Mouse (Mus musculus) lung, postnatal 10 days (tissue): ENCODE measurements at regions not wholly inside any gene's neighbourhood (a gene's known extent, or its start where the extent isn't known, plus 50 kb on each side); places are given as distances from the start of the nearest gene placed in this dataset.
A peak's percentile ranks its signal among the peaks of the same experiment; 100 is the strongest.

Source experiments
- DNase-seq: peaks from one replicate; pipeline ENCODE4 v3.0.0; 2021

DNA sequence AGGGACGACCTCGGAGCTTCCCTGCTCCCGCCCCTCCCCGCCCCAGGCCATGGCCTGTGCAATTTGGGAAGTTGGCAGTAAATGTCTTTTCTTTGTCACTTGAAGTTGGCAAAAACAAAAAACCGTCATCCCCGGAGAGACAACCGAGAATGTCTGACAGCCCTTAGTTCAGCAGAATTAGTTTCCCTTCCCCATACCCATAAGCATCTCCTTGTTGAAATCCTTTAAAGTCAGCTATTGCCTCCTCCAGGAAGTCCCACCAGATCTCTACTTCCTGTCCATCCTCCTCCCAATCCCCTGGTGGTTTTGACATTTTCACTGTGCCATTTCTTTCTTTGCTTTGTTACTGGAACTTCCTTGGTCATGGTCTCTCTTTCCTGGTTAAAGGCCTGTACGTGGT is 54.8 kb downstream of the Foxb1 start:
- DNase-seq: no peak

DNA sequence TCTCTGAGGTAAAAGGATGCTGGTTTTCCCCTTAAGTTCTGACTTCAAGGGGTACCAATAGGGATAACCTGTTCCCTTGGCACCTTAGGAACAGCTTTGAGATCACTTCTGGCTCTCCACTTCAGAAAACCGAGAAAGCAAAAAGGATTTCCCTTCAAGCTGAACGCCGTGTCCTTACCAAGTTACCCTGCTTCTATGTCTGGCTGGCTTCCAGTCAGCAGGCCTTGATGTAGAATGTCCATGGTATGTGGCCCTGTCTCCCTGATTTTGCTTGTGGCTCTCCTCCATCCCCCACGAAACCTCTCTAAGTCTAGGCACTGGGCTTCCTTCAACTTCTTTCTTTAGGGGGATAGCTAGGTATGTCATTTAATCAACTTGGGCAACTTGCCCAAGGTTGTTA is 55.7 kb downstream of the Foxb1 start:
- no peak for DNase-seq

DNA sequence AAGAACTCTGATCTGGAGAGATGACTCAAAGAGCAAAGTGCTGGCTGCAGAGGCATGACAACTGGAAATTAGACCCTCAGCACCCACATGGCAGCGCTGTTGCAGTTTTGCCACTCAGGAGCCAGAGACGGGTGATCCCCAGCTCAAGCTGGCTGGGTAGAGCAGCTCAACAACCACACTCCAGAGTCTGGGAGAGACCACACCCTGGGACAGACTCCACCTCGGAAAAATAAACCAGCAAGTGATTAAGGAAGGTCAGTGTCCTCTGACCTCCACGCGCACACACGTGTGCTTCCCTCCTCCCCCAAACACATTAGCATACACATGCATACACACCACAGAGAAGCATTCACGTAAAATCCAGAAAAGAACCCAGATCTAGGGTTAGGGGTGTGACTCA is 57.0 kb downstream of the Foxb1 start:
- DNase-seq: no peak

DNA sequence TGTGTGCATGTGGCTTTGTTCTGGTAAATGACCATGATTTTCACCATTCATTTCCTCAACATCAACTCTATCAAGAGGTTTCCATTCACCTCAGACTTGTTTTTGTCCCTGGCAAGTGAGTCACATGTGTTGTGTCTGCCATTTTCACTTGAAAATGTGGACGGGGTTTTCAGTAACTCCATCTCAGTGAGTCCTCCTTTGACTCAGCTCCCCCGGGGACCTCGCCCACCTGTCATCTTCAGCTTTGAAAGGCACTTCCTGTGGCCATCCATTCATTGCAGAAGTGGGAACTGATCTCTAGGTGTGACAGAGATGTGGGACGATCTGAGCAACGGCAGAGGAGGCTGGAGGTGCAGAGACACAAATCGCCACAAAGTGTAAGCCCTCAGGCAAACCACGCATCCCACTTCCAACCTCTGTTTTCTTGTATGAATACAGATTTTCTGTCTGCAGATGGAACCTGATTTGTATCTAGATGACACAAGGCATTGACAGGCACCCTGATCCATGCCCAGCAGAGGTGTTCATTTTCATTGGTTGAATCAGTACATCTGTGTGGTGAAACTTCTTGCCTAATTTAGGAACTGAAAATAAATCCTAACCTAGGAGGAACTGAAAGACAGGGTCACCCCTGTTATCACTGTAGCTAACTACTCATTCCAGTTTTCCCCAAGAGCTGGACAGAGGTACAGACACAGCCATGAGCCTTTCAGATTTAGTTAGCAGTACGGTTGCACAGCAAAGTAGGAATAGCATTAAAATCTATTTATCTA is 58.4 kb downstream of the Foxb1 start:
- DNase-seq: no peak

DNA sequence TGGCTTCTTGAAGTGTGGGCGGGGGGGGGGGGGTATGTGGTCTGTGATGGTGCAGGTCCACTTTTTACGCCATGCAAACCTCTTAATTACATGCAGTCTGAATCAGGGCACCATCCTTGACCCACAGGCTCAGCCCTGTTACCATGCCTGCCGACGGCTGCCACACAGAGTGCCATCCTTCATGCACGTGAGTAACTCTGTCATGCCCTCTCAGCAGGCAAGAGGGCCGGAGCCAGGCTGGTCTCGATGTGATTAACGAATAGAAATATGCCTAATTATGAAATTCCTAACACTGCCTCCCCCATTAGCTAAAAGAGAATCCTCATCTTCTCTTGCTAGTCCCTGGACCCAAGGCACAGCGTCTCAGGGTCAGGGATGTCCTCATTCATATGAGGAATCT is 60.0 kb downstream of the Foxb1 start:
- DNase-seq: no peak

DNA sequence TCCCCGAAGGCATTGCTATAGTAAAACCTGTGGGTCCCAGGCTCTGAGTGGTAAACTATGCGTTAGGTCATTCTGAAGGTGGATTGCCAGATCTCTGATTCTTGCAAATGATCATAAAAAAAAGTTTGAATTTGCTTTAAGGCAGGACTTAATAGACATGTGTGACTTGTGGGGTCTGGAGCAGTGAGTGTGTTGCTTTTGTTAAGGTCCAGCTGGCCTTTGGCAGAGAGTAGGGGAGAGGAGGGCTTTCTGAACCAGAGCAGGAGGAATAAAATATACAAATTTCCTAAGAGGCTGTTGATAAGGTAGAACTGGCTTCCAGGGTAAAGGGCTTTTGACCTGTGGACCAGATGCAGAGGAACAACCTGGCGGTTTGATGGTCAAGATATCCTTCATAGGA is 69.0 kb downstream of the Foxb1 start:
- DNase-seq: no peak

DNA sequence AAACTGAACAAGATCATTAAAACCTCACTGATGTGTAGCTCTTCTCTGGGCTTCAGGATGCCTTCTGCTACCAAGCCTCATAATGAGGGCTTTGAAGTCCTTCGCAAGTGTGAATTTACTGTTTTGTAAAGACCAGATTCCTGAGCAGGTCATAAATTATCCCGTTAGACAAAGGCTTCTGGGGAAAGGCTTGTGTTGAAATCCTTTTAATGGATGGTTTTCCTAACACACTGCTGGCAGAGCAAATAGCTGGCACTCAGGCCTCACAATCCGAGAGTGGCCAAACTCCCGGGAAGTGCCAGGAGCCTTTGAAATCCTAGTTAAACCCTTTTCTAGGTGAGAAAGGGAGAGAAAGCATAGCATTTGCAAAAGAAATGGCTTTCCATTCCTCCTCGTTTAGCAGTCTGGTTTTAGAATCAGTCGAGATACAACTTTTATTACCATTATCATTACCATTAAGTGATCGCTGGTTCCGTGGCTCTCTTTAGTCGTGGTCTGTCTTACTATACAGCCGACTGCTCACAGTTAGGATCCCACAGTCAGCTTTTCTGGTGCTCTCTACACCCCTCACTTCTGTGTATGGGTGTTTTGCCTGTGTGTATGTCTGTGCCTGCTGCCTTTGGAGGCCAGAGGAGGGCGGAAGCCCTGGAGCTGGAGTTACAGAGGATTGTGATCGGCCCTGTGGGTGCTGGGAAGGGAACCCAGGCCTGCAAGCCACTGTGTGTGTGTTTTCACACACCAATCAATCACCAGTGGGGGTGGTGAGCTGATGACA is 73.2 kb downstream of the Foxb1 start:
- no peak for DNase-seq

DNA sequence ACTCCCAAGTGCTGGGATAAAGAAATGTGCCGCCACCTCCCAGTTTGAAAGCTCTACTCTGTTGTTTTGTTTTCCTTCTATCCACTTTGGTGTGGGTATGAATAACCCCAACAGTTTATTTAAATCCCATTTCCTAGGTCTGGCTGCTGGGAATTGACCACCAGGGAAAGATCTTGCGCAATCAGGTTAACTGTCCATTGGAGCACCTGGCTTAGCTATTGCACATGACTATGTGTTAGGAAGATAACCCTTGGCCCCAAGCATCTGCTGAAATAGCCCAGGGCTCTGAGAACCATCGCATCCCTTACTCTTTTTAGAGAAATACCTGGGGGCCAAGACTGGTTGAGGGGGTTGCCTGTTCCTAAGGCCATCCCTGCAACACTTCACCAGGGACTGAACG is 74.0 kb downstream of the Foxb1 start:
- DNase-seq: no peak

DNA sequence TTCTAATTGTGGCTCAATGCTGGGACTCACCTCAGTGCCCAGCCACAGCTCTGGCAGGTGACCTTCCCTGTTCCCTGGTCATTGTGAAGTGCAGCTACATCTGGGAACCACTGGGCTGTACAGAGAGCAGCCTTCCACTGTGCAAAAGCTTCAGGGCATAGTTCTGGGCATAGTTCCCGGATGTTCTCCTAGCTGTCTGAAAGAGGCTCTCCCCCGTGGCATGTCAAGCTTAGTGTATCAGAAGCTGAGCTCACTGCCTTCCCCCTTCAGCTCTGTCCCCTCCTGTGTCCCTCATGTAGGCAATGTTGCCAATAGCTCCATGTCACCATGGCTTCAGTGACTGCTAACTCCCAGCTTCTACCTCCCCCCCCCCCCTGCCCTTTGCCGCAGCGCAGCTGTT is 75.1 kb downstream of the Foxb1 start:
- DNase-seq: no peak

DNA sequence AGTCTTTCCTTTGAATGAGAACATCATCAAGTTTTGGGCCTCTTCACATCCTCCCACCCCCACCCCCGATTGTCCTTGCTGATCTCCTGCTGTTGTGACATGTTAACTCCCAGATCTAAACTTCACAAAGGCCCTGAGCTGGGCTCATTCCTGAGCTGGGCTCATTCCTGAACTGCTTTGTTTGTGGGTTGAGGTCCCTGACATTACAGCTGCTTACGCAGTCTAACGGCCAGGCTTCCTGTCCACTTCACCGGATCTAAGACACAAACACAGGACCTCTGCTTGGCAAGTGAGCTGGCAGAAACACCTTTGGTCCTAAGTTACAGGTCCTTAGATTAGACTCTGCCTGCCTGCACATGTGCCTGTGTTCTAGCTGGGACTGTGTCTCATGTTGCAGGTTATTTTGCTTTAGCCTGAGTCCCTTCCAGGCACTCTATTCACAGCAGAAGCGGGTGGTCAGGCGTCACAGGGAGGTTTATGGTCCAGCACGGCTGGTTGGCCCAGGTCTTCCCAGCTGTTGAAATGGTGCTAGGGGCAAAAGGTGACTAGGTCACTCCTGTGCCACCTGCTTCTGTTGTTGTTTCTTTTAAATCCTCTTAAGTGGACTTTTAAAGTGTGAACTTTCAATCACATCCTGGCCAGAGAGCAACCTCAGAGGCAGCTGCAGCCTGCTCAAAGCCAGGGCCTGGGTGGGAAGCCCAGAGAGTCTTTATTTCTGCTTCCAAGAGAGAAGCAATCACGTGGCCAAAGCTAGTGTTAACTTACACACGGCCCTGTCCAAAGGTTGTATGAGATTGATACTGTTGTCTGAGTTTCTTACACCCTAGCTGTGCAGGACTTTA is 79.1 kb downstream of the Foxb1 start:
- no peak for DNase-seq

DNA sequence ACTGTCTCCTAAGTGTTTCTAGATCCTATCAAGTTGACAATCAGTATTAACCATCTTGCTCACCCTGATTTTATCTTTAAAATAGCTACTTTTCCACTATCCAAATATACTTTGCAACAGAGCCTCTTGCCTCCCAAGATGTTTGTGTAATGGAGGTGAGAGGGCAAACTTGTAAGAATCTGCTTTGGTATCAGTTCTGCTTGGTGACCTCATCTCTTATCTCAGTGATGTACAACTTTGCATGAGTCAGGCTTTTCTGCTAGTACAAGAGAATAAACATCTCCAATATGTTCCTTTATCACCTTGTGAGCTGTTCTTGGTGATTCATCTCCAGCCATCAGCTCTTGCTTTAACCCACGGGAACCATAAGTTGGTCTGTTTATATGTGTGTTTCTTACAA is 82.1 kb downstream of the Foxb1 start:
- no peak for DNase-seq

DNA sequence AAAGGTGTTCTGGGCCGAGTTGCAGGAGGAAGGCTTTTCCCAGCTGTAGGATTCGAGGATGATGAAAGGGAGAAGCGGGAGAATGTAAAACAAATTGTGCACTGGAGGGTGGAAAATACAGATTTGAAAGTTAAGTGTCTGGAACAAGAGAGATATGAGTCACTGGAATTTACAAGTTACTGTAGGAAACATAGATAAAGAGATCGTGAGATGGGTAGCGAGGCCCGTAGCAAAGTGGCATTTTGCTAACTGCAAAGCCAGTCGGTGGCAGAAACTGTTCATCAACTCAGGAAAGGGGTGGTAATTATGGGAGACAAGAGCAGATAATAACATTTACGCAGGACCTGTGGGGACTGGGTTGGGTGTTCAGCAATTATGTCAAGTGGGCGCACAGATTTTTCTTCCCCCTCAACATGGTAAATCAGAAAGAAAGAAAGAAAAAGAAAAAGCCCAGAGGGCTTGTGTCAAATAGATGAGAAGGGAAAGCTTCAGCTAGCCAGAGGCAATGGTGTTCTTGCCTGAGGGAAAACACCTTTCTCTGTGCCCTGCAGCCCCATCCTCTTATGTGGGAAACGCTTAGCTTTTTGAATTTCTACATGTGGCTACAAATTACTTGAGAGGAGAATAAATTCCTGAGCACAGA is 87.2 kb downstream of the Foxb1 start:
- no peak for DNase-seq

DNA sequence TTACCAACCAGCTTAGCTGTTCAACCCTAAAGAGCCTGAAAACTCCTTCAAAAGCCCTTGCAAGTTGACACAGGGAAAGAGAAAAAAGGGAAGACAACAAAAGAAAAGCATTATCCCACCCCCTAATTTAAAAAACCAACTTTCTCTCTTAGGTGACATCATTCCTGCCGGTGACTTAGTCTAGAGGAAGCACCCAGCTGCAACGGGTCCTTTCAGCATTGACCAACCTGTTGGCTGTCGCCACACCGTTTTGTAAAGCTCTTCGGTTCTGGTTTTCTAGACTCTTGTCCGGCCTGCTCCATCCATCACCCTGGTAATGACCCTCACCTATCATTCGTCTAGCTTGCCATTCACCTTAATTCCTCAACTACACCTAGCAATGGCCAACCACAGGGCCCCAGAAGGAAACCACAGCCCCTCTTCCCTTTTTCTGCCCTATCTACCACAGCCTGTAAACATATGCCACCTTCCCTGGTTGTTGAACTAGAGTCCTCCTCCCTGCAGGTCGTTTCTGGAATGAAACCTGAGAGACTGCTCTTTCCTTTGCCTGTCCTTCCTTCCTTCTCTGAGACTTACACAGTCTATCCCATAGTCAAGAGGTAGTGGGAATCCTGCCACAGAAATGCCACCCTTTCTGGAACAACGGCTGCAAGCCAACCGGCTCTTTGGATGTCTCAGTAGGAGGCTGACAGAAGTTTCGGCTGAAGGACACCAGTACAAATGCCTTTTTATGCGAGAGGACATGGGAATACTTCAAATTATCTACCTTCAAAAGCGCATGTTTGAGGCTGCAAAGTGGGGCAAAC is 87.9 kb downstream of the Foxb1 start:
- no peak for DNase-seq

DNA sequence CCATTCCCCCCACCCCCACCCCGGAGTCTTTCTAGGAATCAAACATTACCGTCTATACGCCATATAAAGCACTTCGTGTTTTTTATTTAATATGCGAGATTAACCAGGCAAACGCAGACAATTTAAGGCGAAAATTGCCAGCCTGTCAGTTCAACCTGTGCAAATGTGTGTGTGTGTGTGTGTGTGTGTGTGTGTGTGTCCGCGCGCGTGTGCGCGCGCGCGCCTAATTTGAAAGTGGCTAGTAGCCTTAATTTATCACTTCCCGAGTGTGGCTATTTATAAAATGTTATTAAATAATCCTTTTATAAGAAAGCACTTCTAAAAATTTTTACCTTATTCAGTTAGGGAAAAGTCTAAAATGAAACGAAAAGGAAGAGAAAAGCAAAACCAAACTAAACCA is 89.5 kb downstream of the Foxb1 start:
- no peak for DNase-seq

DNA sequence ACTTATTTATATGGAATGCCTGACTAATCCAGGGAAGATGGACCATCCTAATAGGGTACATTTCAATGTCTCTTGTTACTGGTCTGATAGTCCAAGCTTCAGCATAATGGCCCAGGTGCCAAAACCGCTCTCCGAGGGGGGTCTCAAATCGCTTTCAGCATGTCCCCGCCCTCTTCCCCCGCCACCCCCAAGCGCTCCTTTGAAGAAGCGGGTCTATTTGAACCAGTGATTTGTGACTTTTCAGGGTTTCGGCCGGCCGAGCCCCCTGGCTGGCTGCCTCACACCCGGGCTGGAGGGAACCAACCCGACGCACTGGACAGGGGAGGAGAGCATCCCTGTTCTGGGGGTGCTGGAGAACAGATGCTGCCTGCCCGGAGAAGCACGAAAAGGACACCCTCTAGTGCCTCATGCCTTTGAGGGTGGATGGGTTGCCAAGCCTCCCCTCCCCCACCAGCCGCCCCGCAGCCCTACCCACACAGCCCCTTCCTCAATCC is 90.1 kb downstream of the Foxb1 start:
- no peak for DNase-seq

DNA sequence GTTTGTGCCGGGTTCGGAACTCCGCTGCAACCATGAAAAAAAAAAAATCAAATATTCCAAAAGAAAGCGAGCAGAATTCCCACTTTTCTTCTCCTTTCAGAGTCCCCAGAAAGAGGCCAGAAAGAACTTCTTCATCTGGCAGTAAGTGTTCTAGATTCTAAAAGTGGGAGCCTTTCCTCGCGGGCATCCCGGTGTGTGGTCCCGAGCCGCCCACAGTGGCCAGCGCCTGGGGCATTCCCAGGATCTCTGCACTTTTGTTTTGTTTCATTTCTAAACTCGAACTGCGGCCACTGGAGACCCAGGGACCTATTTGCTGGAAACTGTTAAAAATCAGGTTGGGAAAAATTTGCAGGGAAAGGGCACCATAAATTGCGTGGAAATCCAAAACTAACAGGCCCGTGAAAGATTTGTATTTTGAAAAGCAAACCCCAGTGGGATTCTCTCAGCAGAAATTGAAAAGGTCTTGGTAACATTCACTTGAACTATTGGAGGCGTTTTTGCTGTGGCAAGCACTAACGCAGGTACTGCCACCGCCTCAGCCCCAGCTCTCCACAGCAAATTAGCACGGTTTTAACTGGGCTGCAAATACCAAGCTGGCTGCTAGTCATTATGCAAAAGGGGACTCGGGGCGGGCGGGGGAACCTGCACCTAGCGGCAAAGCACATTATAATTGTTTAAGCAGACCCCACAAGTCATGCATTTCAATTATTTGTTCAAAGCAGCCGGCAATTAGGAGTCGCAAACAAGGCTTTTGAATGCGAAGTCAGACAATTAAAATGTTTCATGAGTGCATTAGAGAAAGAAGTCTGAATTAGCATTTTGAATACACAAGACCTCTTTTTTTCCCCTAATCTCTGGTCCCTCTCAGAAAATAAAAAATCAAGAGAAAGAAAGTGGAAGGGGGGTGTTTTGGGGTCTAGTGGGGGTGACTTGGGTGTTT is 90.9 kb downstream of the Foxb1 start:
- DNase-seq: no peak

DNA sequence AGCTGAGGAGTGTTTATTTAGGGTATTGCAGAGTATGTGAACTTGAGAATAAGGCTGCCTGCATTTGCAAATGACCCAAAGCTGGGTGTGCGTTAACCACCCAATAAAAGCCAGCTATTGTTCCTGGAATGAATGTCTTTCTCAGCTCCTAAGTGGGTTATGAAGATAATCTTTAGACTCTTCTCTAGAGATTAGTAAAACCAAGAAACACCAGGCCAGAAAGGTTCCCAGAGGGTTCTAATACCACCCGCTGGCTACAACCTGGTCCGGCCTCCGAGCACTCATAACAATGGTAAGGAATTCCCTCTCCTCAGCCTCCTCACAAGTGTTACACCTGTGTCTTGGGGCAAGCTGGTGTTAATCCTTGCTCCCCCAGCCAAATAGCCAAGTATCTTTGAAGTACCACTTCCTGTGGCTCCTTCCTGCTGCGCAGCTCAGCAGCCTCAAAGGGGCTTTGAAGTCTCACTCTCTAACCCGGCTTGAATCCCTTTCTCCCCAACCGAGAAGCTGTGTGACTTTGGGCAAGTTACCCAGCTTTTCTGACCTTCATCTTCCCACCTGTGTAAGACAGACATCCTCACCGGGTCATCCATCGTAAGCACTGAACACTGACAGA is 92.2 kb downstream of the Foxb1 start:
- no peak for DNase-seq

DNA sequence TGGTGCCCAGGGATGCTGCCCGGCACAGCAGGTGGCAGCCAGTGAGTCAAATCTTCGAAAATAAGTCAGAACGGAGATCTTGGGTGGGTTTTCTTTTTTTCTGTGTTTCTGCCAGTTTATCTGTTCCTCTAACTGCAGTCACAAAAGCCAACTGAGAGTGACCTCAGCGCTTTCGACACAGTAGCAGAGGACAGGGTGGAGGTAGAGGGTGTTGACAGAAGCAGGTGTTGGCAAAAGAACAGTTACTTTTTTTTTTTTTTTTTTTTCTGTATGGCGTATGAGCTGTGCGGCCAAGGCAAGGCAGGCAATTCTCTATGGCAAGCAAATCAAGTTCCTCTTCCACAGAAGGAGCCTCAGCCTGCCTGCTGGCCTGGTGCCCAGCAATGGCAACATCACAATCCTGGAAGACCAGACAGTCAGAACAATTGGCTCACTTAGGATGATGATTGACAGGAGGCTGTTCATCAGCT is 93.6 kb downstream of the Foxb1 start:
- peak; percentile 14 for DNase-seq

DNA sequence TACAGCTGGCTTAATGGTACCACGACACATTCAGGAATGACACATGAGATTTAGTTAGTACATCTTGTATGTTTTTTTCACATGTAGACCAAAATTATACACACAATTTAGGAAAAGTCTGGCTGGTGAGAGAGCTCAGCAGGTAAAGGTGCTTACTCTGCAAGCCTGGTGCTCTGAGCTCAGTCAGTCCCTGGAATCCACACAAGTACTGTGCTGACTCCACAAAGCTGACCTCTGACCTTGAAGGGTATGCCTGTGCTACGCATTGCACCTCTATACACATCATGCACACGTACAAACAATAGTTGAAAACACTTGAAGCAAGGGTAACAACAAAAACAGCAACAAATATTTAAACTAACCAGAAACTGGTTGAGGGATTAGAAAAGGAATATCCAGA is 96.5 kb downstream of the Foxb1 start:
- no peak for DNase-seq

DNA sequence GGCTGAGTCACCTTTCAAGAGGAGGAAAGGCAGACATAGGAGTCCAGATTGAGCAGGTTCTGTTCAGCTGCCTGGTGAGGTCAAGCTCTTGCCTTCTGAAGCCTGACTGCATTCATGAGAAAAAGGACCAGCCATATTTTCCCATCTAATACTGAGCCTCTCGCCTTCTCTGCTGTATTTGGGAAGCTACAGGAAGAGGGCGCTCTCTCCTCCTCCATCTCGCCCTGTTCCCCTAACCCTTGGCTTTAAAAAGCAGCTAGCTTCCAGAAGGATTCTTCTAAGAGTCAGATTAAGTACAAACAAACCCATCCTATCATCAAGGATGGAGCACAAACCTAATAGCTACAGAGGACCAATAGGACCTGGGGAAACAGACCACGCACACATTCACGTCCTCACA is 98.3 kb downstream of the Foxb1 start:
- DNase-seq: peak; percentile 18
